24 mouse cellular contexts compared by ENCODE assay signal in the genomic region with DNA sequence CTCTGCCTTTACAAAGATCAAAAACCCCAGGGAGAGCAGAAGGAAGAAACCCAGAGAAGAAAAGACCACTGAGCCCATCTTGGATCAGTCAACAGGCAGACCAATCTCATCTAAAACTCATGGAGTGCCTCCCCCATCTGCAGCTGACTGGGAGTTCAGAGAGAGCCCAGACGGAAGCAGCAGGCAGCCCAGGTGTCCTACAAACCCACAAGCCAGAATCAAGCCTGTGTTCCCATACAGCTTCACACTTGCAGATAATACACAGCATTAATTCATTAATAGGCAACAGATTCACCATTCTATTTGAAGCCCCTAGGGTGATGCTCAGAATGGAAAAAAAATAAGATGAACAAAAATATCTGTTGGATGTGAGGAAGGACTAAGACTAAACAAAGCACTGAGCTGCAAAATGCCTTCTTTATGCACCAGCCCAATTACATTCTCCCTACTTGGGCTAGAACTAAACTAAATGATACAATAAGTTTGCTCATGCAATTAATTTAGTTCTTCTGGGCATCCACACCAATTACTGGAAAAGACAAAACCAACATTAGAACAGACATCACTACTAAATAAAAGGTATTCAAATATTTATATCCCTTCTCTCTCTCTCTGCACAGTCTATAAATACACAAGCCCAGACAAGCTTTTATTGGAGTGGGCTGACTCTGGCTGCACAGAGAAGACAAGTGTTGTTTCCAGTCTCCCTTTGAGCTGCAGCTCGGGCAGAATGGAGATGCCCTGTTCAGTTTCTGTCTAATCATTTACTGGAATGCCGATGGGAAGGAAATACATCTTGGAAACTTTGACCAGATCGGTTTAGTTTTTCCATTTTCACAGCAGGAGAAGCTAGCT.
DNase-seq lines count a peak whose midpoint lies in the region; ATAC-seq and TF ChIP-seq lines count a peak whose summit lies in the region.
"Had no signal": no experiment of that assay in that cellular context is flagged by ENCODE, and none has a peak within 500 bp of the region (broad histone marks: within the 10 kb centered on the region; RNA-seq: fewer than 3 reads in every experiment).

No protein-coding gene starts in this region.

- no peak for TF ChIP-seq CTCF in kidney, adult 2 months (conservative IDR thresholded peaks at IDR 0.05; ENCODE audit: insufficient read depth, insufficient read length, low read depth, low read length)

- peaks cover 2% of the 10 kb centered on the region; the same call in 1 of the 2 replicates for H3K4me1 ChIP-seq in forebrain, embryonic 12.5 days
- H3K4me1 ChIP-seq in forebrain, embryonic 15.5 days, result peaks cover 12% of the 10 kb centered on the region
- no peaks in the 10 kb centered on the region for H3K4me1 ChIP-seq in kidney, adult 2 months (ENCODE audit: control insufficient read depth, insufficient read depth, low read length)
- H3K4me1 ChIP-seq in kidney, embryonic 15.5 days, result no peaks in the 10 kb centered on the region
- H3K4me1 ChIP-seq in neural tube, embryonic 13.5 days (replicated peaks), result peaks cover 12% of the 10 kb centered on the region
- no peaks in the 10 kb centered on the region for H3K4me1 ChIP-seq in limb, embryonic 11.5 days (ENCODE audit: control insufficient read depth, insufficient read depth, low read length)

- no peak overlapping the region for H3K4me2 ChIP-seq in forebrain, embryonic 12.5 days
- no peak overlapping the region for H3K4me2 ChIP-seq in forebrain, embryonic 15.5 days (replicated peaks)
- H3K4me2 ChIP-seq in kidney, embryonic 15.5 days, result no peak overlapping the region
- H3K4me2 ChIP-seq in neural tube, embryonic 13.5 days, result no peak overlapping the region
- H3K4me2 ChIP-seq in limb, embryonic 11.5 days (ENCODE audit: low read depth, severe bottlenecking), result no peak overlapping the region
- H3K4me2 ChIP-seq: embryonic facial prominence, embryonic 13.5 days; heart, embryonic 12.5 days; hindbrain, embryonic 15.5 days; liver, embryonic 11.5 days had no signal

- no peaks in the 10 kb centered on the region for H3K36me3 ChIP-seq in forebrain, embryonic 12.5 days (replicated peaks)
- H3K36me3 ChIP-seq in forebrain, embryonic 15.5 days, result no peaks in the 10 kb centered on the region
- no peaks in the 10 kb centered on the region for H3K36me3 ChIP-seq in kidney, adult 2 months (ENCODE audit: control insufficient read depth, insufficient read depth, low read length)
- no peaks in the 10 kb centered on the region for H3K36me3 ChIP-seq in kidney, embryonic 15.5 days
- H3K36me3 ChIP-seq in neural tube, embryonic 13.5 days, result no peaks in the 10 kb centered on the region
- no peaks in the 10 kb centered on the region for H3K36me3 ChIP-seq in limb, embryonic 11.5 days (ENCODE audit: control insufficient read depth, insufficient read depth, low read length)
- H3K36me3 ChIP-seq: embryonic facial prominence, embryonic 13.5 days; heart, embryonic 12.5 days; hindbrain, embryonic 15.5 days had no signal

- 25% methylated on average over 4 of the region's 4 CpGs for WGBS in forebrain, embryonic 12.5 days
- WGBS in forebrain, embryonic 15.5 days, result 15% methylated on average over 4 of the region's 4 CpGs
- WGBS in kidney, adult 2 months, result 27% methylated on average over 4 of the region's 4 CpGs
- 47% methylated on average over 4 of the region's 4 CpGs for WGBS in kidney, embryonic 15.5 days
- 12% methylated on average over 4 of the region's 4 CpGs for WGBS in neural tube, embryonic 13.5 days
- WGBS in limb, embryonic 11.5 days, result 36% methylated on average over 4 of the region's 4 CpGs

- no peaks in the 10 kb centered on the region for H3K9me3 ChIP-seq in forebrain, embryonic 12.5 days
- no peaks in the 10 kb centered on the region for H3K9me3 ChIP-seq in forebrain, embryonic 15.5 days
- H3K9me3 ChIP-seq in kidney, embryonic 15.5 days (replicated peaks), result no peaks in the 10 kb centered on the region
- no peaks in the 10 kb centered on the region for H3K9me3 ChIP-seq in neural tube, embryonic 13.5 days
- no peaks in the 10 kb centered on the region for H3K9me3 ChIP-seq in limb, embryonic 11.5 days (ENCODE audit: control insufficient read depth, low read length)
- H3K9me3 ChIP-seq: embryonic facial prominence, embryonic 13.5 days; heart, embryonic 12.5 days; hindbrain, embryonic 15.5 days had no signal

- no peak overlapping the region for H3K9ac ChIP-seq in forebrain, embryonic 12.5 days
- no peak overlapping the region for H3K9ac ChIP-seq in forebrain, embryonic 15.5 days (replicated peaks)
- H3K9ac ChIP-seq in kidney, embryonic 15.5 days, result no peak overlapping the region
- no peak overlapping the region for H3K9ac ChIP-seq in neural tube, embryonic 13.5 days
- H3K9ac ChIP-seq in limb, embryonic 11.5 days (ENCODE audit: low read length), result no peak overlapping the region
- H3K9ac ChIP-seq: embryonic facial prominence, embryonic 13.5 days; heart, embryonic 12.5 days; hindbrain, embryonic 15.5 days had no signal

- no peak for TF ChIP-seq POLR2A in kidney, adult 2 months (IDR thresholded peaks at IDR 0.05; ENCODE audit: low read depth, low read length)

- ATAC-seq in forebrain, embryonic 12.5 days (ENCODE audit: low FRiP score), result peak; percentile 65; the same call in 1 of the 2 replicates
- ATAC-seq in forebrain, embryonic 15.5 days (replicated peaks), result no peak
- ATAC-seq in kidney, embryonic 15.5 days (replicated peaks; ENCODE audit: low FRiP score), result no peak
- no peak for ATAC-seq in neural tube, embryonic 13.5 days (ENCODE audit: low read depth)
- no peak for ATAC-seq in limb, embryonic 11.5 days (ENCODE audit: insufficient number of reproducible peaks, low FRiP score, low TSS enrichment, low read depth)
- ATAC-seq: activated CD4-positive, CD25-positive, alpha-beta regulatory T cell, adult 4 months; CD4-positive, CD25-positive, alpha-beta regulatory T cell, adult 4 months had no signal

- H3K27me3 ChIP-seq in forebrain, embryonic 12.5 days, result no peaks in the 10 kb centered on the region
- H3K27me3 ChIP-seq in forebrain, embryonic 15.5 days, result no peaks in the 10 kb centered on the region
- H3K27me3 ChIP-seq in kidney, adult 2 months (replicated peaks; ENCODE audit: control insufficient read depth, insufficient read depth, low read length), result no peaks in the 10 kb centered on the region
- no peaks in the 10 kb centered on the region for H3K27me3 ChIP-seq in kidney, embryonic 15.5 days
- H3K27me3 ChIP-seq in neural tube, embryonic 13.5 days, result no peaks in the 10 kb centered on the region
- no peaks in the 10 kb centered on the region for H3K27me3 ChIP-seq in limb, embryonic 11.5 days (ENCODE audit: control insufficient read depth, insufficient read depth, low read length)
- H3K27me3 ChIP-seq: embryonic facial prominence, embryonic 13.5 days; heart, embryonic 12.5 days; hindbrain, embryonic 15.5 days had no signal

- peak; percentile 38 for DNase-seq in kidney, adult 2 months
- DNase-seq in neural tube, embryonic 10.5 days (ENCODE audit: extremely low spot score, low spot score), result no peak
- no peak for DNase-seq in limb, embryonic 11.5 days (ENCODE audit: low spot score)
- no peak for DNase-seq in ovary, adult 18-20 months (ENCODE audit: low spot score)
- DNase-seq: adrenal gland, postnatal 10 days; cerebellum, adult 11 months; cerebellum, postnatal 10 days; gastrocnemius, postnatal 36 days; heart, postnatal 36 days; kidney, adult 18-20 months; lung, adult 18-20 months; lung, postnatal 36 days; right cerebral cortex, postnatal 4 days; thymus, adult 2 months had no signal

- no peak overlapping the region for H3K4me3 ChIP-seq in forebrain, embryonic 12.5 days (replicated peaks)
- H3K4me3 ChIP-seq in forebrain, embryonic 15.5 days, result no peak overlapping the region
- H3K4me3 ChIP-seq in kidney, adult 2 months (ENCODE audit: insufficient read depth, low read depth, low read length), result no peak overlapping the region
- no peak overlapping the region for H3K4me3 ChIP-seq in kidney, embryonic 15.5 days (replicated peaks)
- no peak overlapping the region for H3K4me3 ChIP-seq in neural tube, embryonic 13.5 days
- H3K4me3 ChIP-seq in limb, embryonic 11.5 days (ENCODE audit: low read depth, low read length), result no peak overlapping the region
- H3K4me3 ChIP-seq: embryonic facial prominence, embryonic 13.5 days; heart, embryonic 12.5 days; hindbrain, embryonic 15.5 days had no signal

- no peak overlapping the region for H3K27ac ChIP-seq in forebrain, embryonic 12.5 days
- H3K27ac ChIP-seq in forebrain, embryonic 15.5 days (replicated peaks), result no peak overlapping the region
- H3K27ac ChIP-seq in kidney, adult 2 months (ENCODE audit: insufficient read depth, low read depth, low read length), result no peak overlapping the region
- no peak overlapping the region for H3K27ac ChIP-seq in kidney, embryonic 15.5 days
- peak overlapping the region; percentile 52 for H3K27ac ChIP-seq in neural tube, embryonic 13.5 days (replicated peaks)
- H3K27ac ChIP-seq in limb, embryonic 11.5 days (replicated peaks; ENCODE audit: low read depth, low read length), result peak overlapping the region; percentile 47; the same call in 1 of the 2 replicates
- H3K27ac ChIP-seq: embryonic facial prominence, embryonic 13.5 days; hindbrain, embryonic 15.5 days had no signal

Comparison
In these comparisons a context has a peak if more than half of its experiments do, and no peak if none do; other contexts are left out.
1. H3K27ac ChIP-seq: peak in neural tube, embryonic 13.5 days (single experiment) and limb, embryonic 11.5 days (single experiment); none in forebrain, embryonic 12.5 days (single experiment), forebrain, embryonic 15.5 days (single experiment), kidney, adult 2 months (single experiment) and kidney, embryonic 15.5 days (single experiment).